Mouse (Mus musculus): Measurements from ENCODE around the gene B4galt4.

- TF ChIP-seq ZKSCAN1 (IDR thresholded peaks at IDR 0.05; ENCODE audit: low read depth, low read length) (no peak), CTCF (IDR thresholded peaks at IDR 0.05 in 2 of 3, conservative IDR thresholded peaks at IDR 0.05 in 1 of 3; ENCODE audit: control insufficient read depth in 1 of 3, insufficient read depth in 1 of 3, low read depth in 2 of 3, low read length in 3 of 3, poor library complexity in 1 of 3, severe bottlenecking in 1 of 3) (no peak), POLR2AphosphoS2 (IDR thresholded peaks at IDR 0.05; ENCODE audit: low read length) (no peak), GATA1 (IDR thresholded peaks at IDR 0.05; ENCODE audit: low read depth, low read length) (no peak), CHD1 (IDR thresholded peaks at IDR 0.05; ENCODE audit: low read depth, low read length) (no peak), RAD21 (IDR thresholded peaks at IDR 0.05; ENCODE audit: low read depth, low read length) (no peak), BHLHE40 (IDR thresholded peaks at IDR 0.05; ENCODE audit: borderline replicate concordance, low read depth, low read length) (no peak), POLR2A (IDR thresholded peaks at IDR 0.05; ENCODE audit: control insufficient read depth in 1 of 2, insufficient read depth in 1 of 2, low read depth in 1 of 2, low read length in 2 of 2, poor library complexity in 1 of 2) (no peak), MXI1 (IDR thresholded peaks at IDR 0.05; ENCODE audit: low read depth, low read length) (no peak), SIN3A (IDR thresholded peaks at IDR 0.05; ENCODE audit: low read length) (no peak), RCOR1 (IDR thresholded peaks at IDR 0.05; ENCODE audit: low read depth, low read length) (no peak)
These were observed 30.0 kb upstream of the B4galt4 start for GRCm38 (mm10) chr16:38712105-38712504.
